Mouse (Mus musculus): ENCODE measurements at regions not wholly inside any gene's neighbourhood (a gene's known extent, or its start where the extent isn't known, plus 50 kb on each side); places are given as distances from the start of the nearest gene placed in this dataset.

DNA sequence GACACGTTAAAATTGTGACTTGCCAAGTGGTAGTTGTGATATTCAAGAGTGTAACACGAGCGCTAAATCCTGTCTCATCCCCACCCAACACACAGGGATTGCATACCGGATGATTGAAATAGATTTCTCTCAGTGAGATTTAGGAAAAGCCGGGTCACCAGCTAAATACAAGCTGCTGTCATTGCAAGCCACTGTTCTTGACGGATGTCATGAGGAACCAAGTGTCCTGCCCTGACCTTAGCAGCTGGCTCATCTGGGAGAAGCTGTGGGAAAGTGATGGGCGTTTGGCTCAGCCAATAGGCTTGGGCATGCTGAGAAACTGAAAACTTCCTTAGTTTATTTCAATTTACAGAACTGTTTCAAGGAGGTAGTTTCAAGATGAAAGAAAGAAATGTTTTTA is 164.4 kb upstream of the Jmjd1c start:
- H3K4me2 ChIP-seq, result no peak overlapping the region
- no peaks in the 10 kb centered on the region for H3K36me3 ChIP-seq
- 0 out of 2 replicates have a peak, but pooled peaks cover 3% of the 10 kb centered on the region for H3K4me1 ChIP-seq
- H3K27me3 ChIP-seq (replicated peaks), result no peaks in the 10 kb centered on the region
- H3K9ac ChIP-seq, result no peak overlapping the region
- H3K27ac ChIP-seq, result no peak overlapping the region
- 62% methylated on average over 7 of the region's 7 CpGs for WGBS (ENCODE audit: insufficient replicate concordance)
- no peak overlapping the region for H3K4me3 ChIP-seq
- H3K9me3 ChIP-seq (replicated peaks), result no peaks in the 10 kb centered on the region
- ATAC-seq, result no peak

DNA sequence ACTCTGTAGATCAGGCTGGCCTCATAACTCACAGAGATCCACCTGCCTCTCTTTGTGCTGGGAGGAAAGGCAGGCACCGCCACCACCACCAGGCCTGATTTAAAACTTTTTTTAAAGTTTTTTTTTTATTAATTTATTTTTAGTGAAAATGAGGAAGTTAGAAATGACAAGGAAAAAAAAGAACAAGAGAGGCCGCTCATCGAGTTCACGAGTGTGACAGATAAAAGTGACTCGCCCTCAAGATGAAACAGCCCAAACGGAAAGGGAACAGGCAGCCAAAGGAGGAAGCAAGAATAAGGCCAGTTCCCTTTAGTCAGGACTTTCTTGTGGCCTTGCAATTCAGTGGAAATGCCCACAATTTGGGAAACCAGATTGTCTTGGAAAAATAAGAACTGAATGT is 163.4 kb upstream of the Jmjd1c start:
- Histone ChIP-seq H3K4me3 (no peak overlapping the region), H3K4me2 (no peak overlapping the region), H3K4me1 (0 out of 2 replicates have a peak, but pooled peaks cover 3% of the 10 kb centered on the region), H3K27me3 (replicated peaks) (no peaks in the 10 kb centered on the region), H3K9ac (no peak overlapping the region), H3K9me3 (replicated peaks) (no peaks in the 10 kb centered on the region), H3K36me3 (no peaks in the 10 kb centered on the region), H3K27ac (no peak overlapping the region)
- no peak for ATAC-seq
- WGBS (ENCODE audit: insufficient replicate concordance), result 27% methylated on average over 6 of the region's 6 CpGs

DNA sequence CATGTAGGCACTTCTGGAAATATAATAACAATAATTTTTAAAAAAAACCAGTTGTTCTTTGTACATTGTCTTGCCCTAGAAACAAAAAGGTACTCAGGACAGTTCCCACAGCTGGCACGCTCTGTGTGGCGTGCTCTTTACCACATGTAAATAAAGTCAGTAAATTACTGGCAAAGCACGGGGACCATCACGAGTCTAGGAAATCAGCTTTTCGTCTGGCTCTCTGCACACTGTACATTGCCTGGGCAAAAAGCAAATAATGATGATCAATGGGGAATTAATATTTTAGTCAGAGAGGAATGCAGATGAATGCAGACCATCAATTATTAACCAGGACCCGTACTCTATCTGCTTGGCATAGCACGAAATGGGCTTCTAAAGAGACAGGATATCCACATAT is 162.2 kb upstream of the Jmjd1c start:
- no peak overlapping the region for H3K27ac ChIP-seq
- H3K9ac ChIP-seq, result no peak overlapping the region
- 74% methylated on average over 7 of the region's 7 CpGs for WGBS (ENCODE audit: insufficient replicate concordance)
- no peaks in the 10 kb centered on the region for H3K27me3 ChIP-seq (replicated peaks)
- H3K9me3 ChIP-seq (replicated peaks), result no peaks in the 10 kb centered on the region
- no peaks in the 10 kb centered on the region for H3K36me3 ChIP-seq
- H3K4me1 ChIP-seq, result no peaks in the 10 kb centered on the region
- ATAC-seq, result no peak
- no peak overlapping the region for H3K4me3 ChIP-seq
- no peak overlapping the region for H3K4me2 ChIP-seq

DNA sequence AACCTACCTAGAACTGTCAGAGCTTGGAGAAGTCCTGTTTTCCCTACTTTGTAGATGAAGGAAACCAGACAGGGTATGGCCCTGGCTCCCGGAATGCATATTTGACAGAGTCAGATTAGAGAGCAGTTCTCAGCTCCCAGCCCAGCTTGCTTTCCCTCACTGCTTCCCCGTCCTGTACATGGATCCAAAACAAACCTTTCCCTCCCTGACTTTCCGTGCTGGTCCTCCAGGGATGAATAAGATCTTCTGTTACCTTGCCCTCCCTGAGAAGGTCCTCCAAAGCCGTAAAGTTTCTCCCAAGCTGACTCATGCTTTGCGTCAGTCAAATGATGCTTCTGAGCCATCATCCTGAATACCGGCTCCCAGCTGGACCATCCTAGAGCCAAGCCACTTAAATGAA is 160.2 kb upstream of the Jmjd1c start:
- H3K4me1 ChIP-seq, result no peaks in the 10 kb centered on the region
- no peak overlapping the region for H3K9ac ChIP-seq
- H3K9me3 ChIP-seq (replicated peaks), result no peaks in the 10 kb centered on the region
- H3K4me3 ChIP-seq, result no peak overlapping the region
- H3K27me3 ChIP-seq (replicated peaks), result no peaks in the 10 kb centered on the region
- H3K4me2 ChIP-seq, result no peak overlapping the region
- ATAC-seq, result no peak
- H3K36me3 ChIP-seq, result no peaks in the 10 kb centered on the region
- H3K27ac ChIP-seq, result no peak overlapping the region
- 72% methylated on average over 6 of the region's 6 CpGs for WGBS (ENCODE audit: insufficient replicate concordance)

DNA sequence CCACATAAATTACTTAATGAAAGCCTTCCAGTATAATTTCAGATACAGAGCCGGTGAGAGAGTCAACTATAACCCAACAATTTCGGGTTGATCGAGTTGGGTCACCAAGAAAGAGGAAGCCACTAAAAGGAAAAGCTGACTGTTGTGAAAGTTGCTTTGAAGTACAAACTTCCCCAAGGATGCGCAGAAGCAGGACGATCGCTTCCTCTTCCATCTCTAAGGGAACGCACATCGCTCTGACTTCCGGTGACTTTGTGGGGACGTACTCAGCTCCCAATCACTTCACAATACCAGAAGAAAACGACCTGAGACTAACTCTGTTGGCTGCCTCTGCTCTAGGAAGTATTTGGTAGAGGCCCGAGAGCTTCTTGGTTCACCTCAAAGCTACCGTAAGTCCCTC is 158.8 kb upstream of the Jmjd1c start:
- no peaks in the 10 kb centered on the region for H3K4me1 ChIP-seq
- no peaks in the 10 kb centered on the region for H3K9me3 ChIP-seq (replicated peaks)
- H3K4me3 ChIP-seq, result no peak overlapping the region
- H3K36me3 ChIP-seq, result no peaks in the 10 kb centered on the region
- no peak overlapping the region for H3K27ac ChIP-seq
- ATAC-seq, result no peak
- WGBS (ENCODE audit: insufficient replicate concordance), result 31% methylated on average over 13 of the region's 13 CpGs
- H3K9ac ChIP-seq, result no peak overlapping the region
- no peaks in the 10 kb centered on the region for H3K27me3 ChIP-seq (replicated peaks)
- H3K4me2 ChIP-seq, result no peak overlapping the region

DNA sequence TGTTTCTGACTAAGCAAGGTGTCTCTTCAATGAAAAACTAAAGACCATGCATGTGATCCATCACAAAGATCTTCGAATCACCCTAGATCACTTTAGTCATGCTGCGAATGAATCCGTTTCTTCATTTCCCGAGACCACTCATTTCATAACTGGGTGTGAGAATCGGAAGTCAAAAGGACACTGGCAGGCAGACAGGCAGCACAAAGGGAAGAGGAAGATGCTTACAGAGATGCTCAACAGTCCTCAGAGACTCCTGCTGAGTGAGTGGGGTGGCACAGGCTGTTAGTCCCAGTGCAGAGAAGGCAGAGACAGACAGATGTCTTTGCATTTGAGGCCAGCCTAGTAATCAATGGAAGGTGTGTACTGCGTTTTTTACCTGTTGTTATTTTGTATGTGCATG is 155.6 kb upstream of the Jmjd1c start:
- no peaks in the 10 kb centered on the region for H3K36me3 ChIP-seq
- no peak overlapping the region for H3K27ac ChIP-seq
- WGBS (ENCODE audit: insufficient replicate concordance), result 70% methylated on average over 6 of the region's 6 CpGs
- no peaks in the 10 kb centered on the region for H3K27me3 ChIP-seq (replicated peaks)
- no peak for ATAC-seq
- no peak overlapping the region for H3K9ac ChIP-seq
- no peak overlapping the region for H3K4me2 ChIP-seq
- H3K4me3 ChIP-seq, result no peak overlapping the region
- no peaks in the 10 kb centered on the region for H3K9me3 ChIP-seq (replicated peaks)
- H3K4me1 ChIP-seq, result no peaks in the 10 kb centered on the region

DNA sequence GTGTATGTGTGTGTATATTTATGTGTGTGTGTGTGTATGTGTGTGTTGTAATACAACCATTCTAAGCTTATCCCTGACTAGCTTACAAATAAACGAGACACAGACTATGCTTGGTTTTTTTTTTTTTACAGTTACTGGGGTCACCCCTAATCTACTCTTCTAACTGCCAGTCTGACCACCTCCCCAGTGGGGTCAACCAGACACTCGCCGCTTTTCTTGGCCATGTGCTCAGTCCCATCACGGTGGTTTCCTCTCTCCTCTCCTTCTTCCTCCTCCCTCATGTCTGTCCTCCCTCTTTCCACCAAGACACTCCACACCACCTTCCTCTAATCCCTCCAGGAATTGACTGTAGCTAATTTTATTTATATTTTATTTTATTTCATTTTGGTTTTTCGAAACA is 155.0 kb upstream of the Jmjd1c start:
- Histone ChIP-seq H3K9ac (no peak overlapping the region), H3K4me2 (no peak overlapping the region), H3K4me3 (no peak overlapping the region), H3K4me1 (no peaks in the 10 kb centered on the region), H3K27me3 (replicated peaks) (no peaks in the 10 kb centered on the region), H3K36me3 (no peaks in the 10 kb centered on the region), H3K27ac (no peak overlapping the region), H3K9me3 (replicated peaks) (no peaks in the 10 kb centered on the region)
- 62% methylated on average over 5 of the region's 5 CpGs for WGBS (ENCODE audit: insufficient replicate concordance)
- ATAC-seq, result no peak

DNA sequence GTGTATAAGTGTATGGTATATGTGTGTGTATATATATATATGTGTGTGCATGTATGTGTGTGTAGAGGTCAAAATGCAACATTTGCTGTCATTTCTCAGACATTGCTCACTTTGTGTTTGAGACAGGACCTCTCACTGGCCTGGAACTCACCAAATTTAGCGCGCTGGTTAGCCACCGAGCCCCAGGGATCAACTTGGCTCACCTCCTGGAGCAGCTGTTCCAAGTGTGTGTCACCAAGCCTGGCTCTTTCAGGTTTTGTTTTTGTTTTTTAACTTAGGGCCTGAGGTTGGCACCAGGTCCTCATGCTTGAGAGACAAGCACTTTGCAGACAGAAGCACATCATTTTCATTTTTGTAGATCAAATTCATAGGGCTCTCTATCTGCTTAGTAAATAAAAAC is 154.0 kb upstream of the Jmjd1c start:
- H3K9ac ChIP-seq, result no peak overlapping the region
- 86% methylated on average over 3 of the region's 3 CpGs for WGBS (ENCODE audit: insufficient replicate concordance)
- no peaks in the 10 kb centered on the region for H3K27me3 ChIP-seq (replicated peaks)
- no peaks in the 10 kb centered on the region for H3K36me3 ChIP-seq
- no peaks in the 10 kb centered on the region for H3K4me1 ChIP-seq
- H3K4me3 ChIP-seq, result no peak overlapping the region
- no peak for ATAC-seq
- H3K4me2 ChIP-seq, result no peak overlapping the region
- H3K27ac ChIP-seq, result no peak overlapping the region
- no peaks in the 10 kb centered on the region for H3K9me3 ChIP-seq (replicated peaks)

DNA sequence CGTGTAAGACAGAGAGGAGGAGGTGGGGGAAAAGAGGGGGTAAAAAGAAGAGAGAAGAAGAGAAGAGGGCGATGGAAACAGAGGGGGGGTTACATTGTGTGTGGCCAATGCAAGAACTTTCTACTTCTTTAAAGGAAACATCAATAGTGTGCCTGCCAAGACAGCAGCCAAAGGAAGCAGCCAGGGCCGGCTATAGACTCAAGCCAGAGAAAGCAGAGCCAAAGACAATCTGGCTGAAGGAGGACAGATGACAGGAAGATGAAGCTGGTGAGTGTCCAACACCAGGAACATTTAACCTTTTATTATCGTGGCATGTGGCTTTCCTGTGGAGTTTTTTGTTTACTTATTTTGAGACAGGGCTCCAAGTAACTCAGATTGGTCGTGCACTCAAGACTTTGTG is 152.1 kb upstream of the Jmjd1c start:
- Histone ChIP-seq H3K4me2 (no peak overlapping the region), H3K27ac (no peak overlapping the region), H3K9ac (no peak overlapping the region), H3K9me3 (replicated peaks) (no peaks in the 10 kb centered on the region), H3K4me1 (no peaks in the 10 kb centered on the region), H3K4me3 (no peak overlapping the region), H3K27me3 (replicated peaks) (no peaks in the 10 kb centered on the region), H3K36me3 (no peaks in the 10 kb centered on the region)
- no peak for ATAC-seq
- 43% methylated on average over 5 of the region's 5 CpGs for WGBS (ENCODE audit: insufficient replicate concordance)

DNA sequence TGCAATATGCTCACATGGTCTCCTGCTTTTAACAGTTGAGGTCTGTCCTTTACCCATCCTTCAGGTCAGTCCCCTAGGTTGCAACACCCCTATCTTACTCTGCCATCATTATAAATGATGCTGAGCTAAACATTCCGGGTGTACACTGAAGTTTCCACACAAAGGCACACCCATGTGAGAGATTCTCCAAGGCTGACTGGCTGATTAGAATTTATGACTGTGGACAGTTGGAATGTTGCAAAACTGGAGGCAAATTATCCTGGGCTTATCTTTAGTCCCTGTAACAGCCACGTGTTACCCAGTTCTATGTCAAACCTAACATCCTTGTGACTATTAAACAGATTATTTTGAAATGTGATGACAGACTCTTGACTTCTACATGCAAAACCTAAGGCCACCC is 149.8 kb upstream of the Jmjd1c start:
- 68% methylated on average over 2 of the region's 2 CpGs for WGBS (ENCODE audit: insufficient replicate concordance)

DNA sequence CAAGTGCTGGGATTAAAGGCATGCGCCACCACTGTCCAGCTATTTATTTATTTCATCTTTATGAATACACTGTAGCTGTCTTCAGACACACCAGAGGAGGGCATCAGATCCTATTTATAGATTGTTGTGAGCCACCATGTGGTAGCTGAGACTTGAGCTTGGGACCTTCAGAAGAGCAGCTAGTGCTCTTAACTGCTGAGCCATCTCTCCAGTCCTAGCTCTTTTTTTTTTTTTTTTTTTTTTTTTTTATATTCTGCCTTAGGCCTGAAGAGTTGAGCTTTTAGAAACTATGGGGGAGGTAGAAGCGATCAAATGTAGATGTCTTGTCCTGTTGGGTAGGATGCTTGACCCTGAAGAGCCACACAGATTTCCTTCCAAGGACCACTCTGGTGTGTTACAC is 147.6 kb upstream of the Jmjd1c start:
- no peak overlapping the region for H3K9ac ChIP-seq
- no peak for ATAC-seq
- H3K27me3 ChIP-seq (replicated peaks), result no peaks in the 10 kb centered on the region
- WGBS (ENCODE audit: insufficient replicate concordance), result 74% methylated on average over 2 of the region's 2 CpGs
- no peaks in the 10 kb centered on the region for H3K4me1 ChIP-seq
- no peaks in the 10 kb centered on the region for H3K36me3 ChIP-seq
- H3K27ac ChIP-seq, result no peak overlapping the region
- no peak overlapping the region for H3K4me2 ChIP-seq
- H3K4me3 ChIP-seq, result no peak overlapping the region
- H3K9me3 ChIP-seq (replicated peaks), result no peaks in the 10 kb centered on the region

More for the DNA sequence above, 149.8 kb upstream of the Jmjd1c start:
- no peak overlapping the region for H3K9ac ChIP-seq
- no peaks in the 10 kb centered on the region for H3K27me3 ChIP-seq (replicated peaks)
- no peaks in the 10 kb centered on the region for H3K36me3 ChIP-seq
- no peak overlapping the region for H3K4me3 ChIP-seq
- no peak overlapping the region for H3K27ac ChIP-seq
- H3K4me1 ChIP-seq, result no peaks in the 10 kb centered on the region
- no peak overlapping the region for H3K4me2 ChIP-seq
- no peaks in the 10 kb centered on the region for H3K9me3 ChIP-seq (replicated peaks)
- ATAC-seq, result no peak

DNA sequence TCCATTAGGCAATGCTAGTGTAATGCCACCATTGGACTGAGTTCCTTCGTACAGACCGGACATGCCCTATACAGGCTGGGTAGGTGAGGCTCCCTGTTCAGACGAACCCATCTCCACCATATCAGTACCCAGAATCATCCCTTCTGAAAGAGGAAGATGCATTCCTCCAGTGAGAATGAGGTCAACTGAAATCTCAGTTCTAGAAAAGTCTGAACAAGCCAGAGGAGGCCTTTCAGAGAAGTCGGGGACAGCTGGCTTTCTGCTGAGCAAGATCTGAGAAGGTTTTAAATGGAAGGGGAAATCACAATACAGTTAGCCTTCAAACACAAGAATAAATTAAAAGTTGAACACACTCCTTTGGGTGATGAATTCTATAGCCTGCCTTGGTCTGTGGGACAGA is 145.5 kb upstream of the Jmjd1c start:
- Histone ChIP-seq H3K36me3 (no peaks in the 10 kb centered on the region), H3K27me3 (replicated peaks) (no peaks in the 10 kb centered on the region), H3K4me3 (no peak overlapping the region), H3K4me2 (no peak overlapping the region), H3K9me3 (replicated peaks) (no peaks in the 10 kb centered on the region), H3K9ac (no peak overlapping the region), H3K27ac (no peak overlapping the region), H3K4me1 (no peaks in the 10 kb centered on the region)
- 65% methylated on average over 4 of the region's 4 CpGs for WGBS (ENCODE audit: insufficient replicate concordance)
- ATAC-seq, result no peak

DNA sequence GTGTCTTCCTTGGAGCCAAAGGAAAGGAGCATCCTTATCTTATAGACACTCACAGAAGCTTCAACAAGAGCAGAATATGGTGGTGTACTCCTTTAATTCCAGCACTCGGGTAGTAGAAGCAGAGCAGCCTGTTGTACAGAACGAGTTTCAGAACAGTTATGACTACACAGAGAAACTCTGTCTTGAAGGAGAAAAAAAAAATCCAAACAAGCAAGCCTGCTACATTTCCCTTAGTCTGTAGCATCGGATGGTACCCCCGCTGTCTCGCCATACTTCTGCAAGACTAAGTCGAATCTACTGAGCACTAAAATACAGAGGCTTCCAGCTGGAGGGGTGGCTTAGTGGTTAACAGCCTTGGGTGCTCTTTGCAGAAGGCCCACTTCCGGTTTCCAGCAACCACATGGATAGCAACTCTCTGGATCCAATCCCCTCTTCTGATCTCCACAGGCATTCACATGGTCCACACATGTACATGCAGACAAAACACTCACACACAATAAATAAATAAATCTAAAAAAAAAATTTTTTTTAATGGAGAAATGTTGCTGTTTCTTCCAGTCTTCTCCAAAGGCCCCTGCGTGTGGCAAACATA is 144.6 kb upstream of the Jmjd1c start:
- H3K27ac ChIP-seq, result no peak overlapping the region
- H3K27me3 ChIP-seq (replicated peaks), result no peaks in the 10 kb centered on the region
- H3K4me2 ChIP-seq, result no peak overlapping the region
- no peaks in the 10 kb centered on the region for H3K4me1 ChIP-seq
- H3K36me3 ChIP-seq, result no peaks in the 10 kb centered on the region
- no peak for ATAC-seq
- H3K9ac ChIP-seq, result no peak overlapping the region
- no peaks in the 10 kb centered on the region for H3K9me3 ChIP-seq (replicated peaks)
- 67% methylated on average over 8 of the region's 8 CpGs for WGBS (ENCODE audit: insufficient replicate concordance)
- no peak overlapping the region for H3K4me3 ChIP-seq

Data from liver, embryonic 12.5 days (tissue).